Mouse (Mus musculus) yolk sac, embryonic 10.5 days (tissue): Measurements from ENCODE around the gene Lama2.

Experiments used
- DNase-seq: peaks from one replicate; pipeline ENCODE4 v3.0.0-alpha.2; 2017; ENCODE audit warnings: low spot score

The Lama2 gene

DNA sequence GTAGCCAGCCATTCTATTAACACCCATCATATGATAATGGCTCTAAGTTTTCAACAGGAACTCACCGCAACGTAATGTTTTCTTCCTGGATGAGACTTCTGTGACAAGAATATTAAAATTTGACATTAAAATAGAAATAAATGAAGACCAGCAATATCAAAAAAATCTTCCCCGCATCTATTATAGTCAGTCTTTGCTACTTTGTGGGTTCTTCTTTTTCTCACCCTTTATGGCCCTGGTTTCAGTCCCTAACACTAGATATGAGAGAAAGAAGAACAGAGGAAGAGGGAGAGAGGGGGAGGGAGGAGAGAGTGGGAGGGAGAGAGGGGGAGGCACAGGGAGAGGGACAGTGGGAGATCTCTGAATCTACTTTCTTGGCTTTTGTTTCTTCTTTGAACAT, at the start of gene Lama2:
Gene Lama2 (minus strand): TSS at position 101 of the 400 bp plus-strand sequence.
- DNase-seq: no peak

DNA sequence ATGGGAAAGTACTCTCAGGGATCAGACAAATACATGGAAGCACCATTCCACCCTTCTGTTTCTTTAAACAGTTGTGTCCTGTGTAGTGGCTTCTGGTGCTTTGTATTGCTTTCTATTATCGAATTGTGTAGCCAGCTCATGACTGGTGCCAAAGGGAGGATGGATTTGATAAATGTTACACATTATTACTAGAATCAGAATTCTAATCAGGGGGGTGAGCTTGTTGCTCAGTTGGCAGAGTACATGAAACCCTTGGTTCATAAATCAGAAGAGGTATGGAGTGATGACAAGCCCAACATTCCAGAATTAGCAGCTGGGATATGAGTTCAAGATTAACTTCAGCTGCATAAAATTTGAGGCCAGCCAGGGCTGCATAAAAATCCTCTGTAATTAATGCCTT, 44.8 kb upstream of the Lama2 start:
- DNase-seq: no peak

DNA sequence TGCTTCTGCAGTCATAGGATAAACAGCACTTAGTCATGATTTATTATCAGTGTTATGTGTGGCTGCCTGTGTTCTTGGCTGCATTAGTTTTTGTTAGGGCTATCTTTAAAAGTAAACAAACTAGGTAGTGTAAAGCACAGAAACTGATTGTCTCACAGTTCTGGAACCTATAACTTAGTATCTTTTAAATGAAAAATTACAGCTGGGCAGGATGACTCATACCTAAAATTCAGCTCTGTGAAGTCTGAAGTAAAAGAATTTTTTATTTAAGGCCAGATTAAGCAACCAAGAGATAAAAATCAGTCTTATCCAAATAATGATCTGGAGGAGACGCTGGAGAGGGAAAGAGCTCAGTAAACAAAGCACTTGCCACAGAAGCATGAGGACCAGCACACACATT, 43.8 kb upstream of the Lama2 start:
- DNase-seq: no peak

DNA sequence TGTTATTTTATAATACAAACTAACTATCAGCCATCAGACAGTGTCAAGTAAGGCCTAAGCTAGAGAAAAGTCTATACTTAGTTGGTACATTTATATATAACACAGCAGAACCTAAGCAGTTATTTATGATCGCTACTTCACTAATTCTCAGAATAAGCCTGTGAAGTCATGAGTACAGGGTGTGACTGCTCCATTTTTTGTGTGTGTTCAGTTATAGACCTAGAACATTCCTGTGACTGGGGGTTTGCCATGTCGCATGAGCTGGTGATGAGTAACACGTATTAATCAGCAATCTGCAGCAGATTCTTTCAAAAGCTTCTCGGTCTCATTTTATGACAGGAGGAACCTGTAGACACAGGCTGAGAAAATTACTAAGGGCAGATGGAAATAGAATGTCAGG, 34.6 kb upstream of the Lama2 start:
- no peak for DNase-seq

DNA sequence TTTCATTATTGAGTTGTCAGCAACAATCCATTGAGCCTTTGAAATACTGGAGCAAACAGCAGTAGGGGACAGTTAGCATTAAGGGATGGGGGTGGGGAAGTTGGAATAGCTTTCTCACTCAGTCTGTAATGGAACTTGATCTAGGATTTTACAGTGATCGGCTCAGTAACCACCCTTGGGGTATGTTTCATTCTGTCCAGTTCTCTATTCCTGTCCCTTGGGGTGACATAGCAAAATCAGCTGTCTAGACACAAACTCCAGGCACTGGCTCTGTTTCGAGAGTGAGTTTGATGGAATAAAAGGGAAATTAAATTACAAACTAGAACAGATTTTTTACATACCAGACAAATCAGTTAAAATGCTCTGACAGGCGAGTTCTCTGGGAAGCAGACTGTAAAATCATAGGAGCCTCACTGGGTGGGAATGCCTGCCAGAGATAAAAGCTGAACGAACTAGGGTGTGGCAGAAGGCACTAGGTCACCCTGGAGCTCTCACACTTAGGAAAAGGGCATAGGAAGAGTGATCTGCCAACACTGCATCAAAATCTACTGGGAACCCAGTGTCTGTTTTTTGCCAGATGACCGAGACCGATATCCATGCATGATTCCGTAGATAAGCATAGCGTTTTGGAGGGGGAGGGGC, 33.3 kb upstream of the Lama2 start:
- no peak for DNase-seq

DNA sequence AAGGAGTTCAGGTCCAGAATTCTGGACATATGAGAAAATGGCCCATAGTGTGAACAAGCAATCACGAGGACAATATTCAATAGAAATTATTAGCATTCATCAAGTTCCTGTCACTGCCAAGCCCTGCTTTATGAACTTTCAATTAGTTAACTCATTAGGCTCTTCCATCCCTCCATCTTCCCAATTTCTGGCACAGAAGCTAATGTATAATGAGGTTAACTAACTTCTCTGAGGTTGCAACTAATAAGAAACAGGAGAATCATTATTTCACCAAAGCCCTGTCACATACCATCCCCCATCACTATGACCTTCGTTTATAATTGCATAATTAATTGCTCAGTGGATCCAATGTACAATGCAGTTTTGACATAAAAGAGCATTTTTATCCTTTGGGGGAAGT, 16.2 kb upstream of the Lama2 start:
- no peak for DNase-seq

DNA sequence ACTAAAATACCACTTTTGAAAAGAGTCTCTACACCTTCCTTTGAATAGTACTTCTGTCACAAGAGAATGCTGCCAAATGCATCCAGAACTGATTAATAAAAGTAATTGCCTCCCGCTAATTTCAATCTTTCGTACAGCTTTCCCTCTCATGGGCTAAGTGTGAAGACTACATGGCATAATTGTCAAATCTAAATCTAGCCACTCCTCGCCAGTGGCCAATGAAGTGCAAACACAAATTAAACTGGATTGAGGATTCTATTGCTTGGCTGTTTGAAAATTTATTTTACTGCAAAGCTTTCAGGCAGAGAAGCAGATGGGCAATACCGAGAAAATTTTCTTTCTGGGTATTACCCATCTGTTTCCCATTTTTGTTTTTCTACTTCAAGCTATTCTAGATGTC, 11.4 kb upstream of the Lama2 start:
- no peak for DNase-seq

DNA sequence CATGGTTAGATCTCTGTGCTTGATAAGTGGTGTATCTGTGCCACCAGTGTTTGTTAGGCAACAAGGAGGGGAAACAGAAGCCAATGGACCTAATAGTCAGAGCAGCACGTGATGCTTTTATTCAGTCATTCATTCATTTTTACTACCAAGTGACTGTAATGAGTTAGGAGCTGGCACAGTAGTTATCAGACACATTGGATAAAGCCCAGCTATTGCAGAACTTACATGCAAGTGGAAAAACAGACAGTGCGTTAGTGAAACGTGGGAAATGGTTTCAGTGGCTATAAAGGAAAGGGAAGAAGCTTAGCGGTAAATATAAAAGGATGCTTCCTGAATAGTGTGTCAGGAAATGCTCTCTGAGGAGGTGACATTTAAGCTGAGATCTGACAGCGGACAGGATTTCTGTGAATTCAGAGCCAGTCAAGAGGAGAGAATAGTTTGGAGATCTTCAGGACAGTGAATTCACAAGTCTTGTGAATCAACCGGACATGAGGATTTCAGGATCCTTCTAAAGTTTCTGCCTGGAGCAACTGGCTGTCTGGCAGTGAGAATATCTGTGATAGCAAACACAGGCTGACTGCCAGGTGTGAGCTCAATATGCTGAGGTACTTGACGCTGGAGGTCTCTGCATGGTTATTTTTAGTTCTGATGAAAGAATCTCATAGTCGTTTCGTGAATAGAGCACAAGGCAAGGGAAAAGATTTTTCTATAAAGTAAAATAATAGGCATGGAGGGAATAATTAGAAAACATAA, 2.3 kb upstream of the Lama2 start:
- no peak for DNase-seq

DNA sequence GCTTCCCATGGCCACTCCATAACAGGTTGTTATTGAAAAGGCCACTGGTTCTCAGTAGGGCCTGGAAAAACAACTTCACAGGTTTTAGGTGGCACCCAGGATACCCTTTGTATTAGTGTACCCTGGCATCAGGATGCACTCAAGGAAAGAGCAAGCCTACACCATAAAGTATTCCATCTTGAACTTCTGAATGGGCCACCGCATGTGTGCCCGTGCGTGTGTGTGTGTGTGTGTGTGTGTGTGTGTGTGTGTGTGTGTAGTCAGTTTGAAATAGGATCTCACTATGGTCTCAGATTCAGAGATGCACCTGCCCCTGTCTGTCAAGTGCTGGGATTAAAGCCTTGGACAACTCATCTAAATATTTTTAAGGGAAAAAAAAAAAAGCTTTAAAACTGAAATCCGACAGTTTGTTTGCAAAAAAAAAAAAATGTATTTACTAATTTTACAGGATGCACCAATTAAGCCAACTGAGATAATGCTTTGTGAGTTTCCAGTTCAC, 2.0 kb downstream of the Lama2 start:
- no peak for DNase-seq

DNA sequence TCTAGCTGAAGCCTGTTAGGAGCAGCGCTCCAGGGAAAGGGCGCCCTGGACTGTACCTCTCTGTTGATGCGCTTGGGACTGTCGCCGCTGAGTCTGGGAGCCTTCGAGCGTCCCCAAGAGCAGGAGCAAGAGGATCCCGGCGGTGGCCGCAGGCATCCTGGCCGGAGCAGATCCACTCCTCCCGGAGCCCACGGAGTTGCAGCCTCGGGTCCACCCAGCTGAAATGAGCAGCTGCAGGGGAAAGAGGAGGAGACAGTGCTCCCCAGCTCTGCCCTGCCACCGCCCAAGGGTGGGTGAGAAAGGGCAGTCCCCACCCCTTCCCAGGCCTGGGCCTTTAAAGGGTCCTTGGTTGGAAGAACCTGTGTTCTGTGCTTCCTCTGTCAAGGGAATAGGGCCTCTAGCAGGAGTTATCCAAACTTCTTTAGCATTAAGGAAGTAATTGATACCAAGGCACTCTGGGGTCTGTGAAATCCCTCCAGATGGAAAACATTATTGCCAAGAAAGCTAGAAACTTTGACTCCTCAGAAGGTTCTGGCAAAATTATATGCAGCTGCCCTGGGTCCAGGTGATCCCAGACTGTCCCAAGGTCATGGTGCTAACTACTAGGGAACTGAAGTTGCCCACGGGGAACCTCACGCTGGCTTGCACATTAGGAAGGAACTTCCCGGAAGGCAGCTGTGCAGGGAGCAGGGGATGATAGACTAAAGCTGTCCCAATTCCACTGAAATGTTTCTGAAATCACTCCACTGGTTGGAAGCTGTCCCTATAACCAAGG, 2.7 kb downstream of the Lama2 start:
- peak; percentile 4 for DNase-seq

DNA sequence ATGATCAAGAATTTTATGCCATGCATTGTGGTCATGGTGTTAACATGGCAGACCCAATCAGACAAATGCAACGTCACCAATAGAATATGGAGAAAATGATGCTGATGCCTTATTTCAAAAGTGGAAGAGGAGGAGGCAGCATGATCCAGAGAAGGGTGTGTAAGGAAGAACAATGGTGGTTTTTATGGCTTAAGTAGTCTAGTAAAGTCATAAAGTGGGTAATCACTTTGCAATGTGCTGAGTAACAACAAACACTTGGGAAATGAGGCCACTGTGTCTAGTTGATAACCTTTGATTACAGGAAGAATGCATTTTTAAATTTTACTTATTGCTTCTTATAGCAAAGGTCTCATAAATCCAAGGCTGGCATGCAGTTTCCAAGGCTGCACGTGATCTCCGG, 23.9 kb downstream of the Lama2 start:
- DNase-seq: no peak

DNA sequence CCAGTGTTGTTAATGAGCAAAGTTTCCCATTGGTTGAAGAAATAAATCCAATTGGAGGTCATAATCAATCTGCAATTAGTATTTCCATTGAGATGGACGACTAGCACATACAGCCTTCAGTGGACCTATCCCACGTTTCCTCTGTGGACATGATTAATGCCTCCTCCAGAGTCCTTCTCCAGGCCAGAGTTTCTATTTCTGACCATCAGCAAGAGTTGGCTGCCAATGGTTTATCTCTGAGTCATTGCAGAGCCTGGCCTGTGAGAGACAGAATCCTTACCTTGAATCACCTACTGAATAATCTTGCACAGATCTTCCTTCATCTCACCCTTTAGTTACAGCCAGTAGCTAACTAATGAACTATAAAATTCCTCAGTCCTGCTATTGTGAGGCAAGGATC, 86.3 kb downstream of the Lama2 start:
- no peak for DNase-seq

DNA sequence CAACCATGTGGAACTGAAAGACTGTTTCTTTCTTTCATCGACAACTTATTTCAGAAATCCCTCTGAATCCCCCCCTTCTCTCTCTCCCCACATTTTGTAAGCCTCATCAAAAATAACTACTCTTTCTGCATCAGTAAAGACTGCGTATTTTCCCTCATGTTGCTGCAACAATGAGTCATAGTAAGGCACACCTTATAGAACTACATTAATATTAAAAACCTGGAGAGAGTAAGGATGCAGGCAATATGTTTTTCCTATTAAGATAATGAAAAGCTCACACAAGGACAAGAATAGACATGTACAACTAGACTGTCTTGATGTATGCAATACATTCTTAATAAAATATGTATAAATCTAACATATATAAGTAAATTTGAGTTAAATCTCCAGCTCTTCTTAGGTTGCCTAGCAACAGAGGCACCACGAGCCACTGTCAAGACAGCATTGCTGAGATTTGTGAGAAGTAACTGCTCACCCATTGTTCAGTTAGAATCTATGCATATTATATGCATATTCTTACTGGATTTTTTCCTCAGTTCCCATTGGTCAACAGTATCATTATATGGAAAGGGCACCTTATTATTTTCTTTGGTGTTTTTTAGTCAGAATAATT, 110.6 kb downstream of the Lama2 start:
- no peak for DNase-seq

DNA sequence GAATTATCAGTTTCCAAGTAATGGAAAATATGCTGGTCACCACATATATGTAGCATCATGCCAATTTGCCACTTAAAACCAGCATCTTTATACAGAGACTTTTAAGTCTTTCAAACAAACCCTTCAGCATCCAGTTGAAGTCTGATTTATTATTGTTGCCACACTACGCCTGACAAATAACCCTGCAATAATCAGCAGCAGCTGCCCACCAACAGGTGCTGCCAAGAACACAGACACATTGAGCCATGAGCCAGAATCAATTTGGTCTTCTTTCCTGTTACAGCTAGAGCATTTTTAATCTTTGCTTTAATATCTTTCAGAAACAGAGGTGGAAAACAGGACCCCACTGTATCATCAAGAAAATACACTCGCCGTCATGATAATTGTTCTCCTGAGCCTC, 118.7 kb downstream of the Lama2 start:
- DNase-seq: no peak

DNA sequence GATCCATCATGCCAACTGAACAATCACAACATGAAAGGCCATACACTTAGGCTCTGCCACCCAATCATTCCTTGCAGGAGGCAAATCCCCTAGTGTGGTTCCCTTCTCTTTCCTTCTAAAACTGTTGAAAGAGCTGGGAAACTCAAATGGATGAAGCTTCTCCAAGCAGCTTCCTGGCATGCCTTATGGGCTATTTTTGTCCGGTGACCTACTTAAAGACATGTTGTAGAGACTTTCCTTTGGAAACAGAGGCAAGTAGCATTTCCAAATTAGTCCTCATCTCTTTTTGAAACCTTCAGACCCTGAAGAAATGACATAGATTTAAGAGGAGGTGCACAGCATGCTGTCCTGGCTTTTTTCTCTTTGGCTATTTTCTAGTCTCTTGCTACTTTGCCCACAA, 131.1 kb downstream of the Lama2 start:
- no peak for DNase-seq

DNA sequence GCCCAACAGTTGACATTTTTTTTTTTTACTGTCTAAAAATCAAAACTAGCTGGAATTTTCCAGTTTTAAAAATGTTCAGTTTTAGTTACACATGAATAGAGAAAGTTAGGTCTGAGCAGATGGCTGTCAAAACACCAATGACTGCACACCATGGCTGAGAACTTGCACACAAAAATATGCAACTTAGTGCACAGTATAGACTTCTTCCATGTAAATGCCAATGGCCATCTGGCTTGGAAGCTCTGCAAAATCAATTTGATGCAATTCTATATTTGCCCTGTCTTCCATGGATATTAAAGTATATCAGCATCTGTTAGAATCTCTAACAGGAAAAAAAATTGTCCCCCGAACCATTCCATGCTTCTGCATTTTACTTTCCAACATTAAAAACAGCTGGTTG, 135.5 kb downstream of the Lama2 start:
- DNase-seq: no peak

DNA sequence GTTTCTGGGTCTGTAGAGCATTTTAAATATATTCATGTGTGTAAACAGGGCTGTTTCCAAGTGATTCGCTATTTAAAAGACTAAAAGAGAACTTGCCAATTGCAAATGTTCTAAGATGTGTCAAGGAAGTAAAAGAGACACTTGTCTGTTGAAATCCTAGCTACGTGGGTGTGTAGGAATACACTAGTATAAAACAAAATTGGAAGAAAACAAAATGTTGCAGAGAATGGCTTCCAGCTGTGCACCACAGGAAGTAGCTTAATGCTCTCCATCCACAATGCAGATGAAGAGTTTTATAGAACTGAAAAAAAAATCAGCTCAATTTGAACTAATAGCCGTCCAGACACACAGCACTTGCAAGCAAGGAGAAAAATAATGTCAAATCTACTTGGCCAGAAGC, 144.0 kb downstream of the Lama2 start:
- no peak for DNase-seq

DNA sequence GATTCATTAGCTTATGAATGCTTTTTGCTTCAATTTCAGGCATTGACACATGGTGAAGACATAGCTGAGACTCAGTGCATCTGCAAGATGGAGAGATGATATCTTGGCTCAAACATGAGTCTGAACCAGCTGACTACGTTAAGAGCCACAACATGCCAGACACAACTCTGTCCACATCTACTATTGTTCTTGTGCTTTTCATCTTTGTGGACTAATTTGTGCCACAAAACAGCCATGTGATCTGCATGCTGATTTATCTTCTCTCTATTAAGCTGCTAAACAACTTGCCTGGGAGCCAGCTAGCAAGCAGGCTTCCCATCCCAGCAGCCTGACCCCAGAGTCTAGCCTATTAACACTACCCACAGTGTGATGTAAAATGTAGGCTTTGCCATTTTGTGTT, 151.3 kb downstream of the Lama2 start:
- DNase-seq: no peak

DNA sequence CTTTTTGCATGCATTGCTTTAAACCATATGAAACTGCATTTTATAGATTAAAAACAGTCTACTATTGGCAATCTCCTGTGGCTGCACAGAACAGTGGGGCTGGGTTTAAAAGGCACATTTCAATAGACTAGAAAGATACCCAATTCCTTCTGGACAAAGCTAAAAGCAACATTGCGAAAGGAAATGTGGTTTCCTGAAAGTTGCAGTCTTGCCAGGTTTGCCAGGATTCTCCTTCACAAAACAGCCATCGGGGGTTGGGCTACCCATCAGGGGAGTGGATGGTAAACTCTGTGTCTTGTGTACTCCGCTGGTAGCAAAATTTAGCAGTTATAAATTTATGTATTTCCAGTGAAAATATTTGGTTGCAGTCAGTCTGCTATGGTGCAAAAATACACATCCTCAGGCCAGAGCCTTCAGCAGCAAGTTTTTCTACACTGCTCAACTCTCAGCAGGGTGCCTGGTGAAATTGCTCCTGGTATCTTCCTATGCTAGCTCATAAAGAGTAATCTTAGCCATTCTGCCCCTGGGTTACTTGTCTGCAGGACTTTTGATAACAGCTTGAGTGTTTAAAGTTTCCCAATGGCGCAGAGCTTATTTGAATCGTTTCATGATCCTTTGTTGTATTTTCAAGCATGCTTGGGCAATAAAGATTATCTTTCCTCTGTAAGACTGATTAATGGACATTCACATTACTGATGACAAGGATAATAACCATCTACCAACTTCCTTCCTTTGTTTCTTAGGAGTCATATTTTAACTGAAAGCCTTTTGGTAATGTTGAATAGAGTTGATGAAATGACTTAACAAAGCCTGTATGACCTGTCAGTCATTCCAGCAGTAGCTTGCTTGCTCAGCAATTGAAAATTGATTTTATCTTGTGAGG, 205.7 kb downstream of the Lama2 start:
- DNase-seq: no peak

DNA sequence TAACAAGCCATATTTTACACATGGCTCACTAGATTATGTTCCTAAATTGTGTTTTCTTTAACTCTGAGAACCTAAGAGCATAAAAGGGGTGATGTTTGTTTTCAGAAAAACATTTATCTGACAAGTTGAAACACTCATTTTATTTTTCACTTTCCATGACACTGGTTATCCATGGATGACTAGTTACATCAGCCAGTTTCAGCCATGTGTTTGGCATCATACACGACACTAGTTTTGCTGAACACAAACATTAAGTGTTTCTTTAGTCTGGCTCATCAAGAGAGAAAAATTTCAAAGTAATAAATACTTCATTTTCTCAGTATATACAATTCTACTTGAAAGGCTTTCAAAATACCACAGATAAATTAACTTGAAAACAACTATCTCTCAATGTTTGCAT, 228.8 kb downstream of the Lama2 start:
- no peak for DNase-seq

DNA sequence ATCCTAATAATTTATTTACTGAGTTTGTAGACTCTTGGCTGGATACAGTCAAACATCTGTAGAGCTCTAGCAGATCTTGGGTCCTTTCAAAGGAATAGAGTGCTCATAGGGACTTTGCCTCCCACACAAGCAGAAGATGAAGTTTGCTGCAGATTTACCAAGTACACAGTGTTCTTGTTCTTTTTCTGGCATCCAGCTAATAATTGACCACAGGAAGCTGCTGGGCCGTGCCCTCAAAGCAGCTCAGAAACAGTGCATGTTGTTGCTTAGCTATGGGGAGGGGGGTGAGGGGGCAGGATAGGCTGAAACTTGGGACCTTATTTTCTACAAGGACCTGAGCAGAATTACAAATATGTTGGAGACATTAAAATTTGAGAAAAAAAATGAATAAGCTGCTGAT, 232.0 kb downstream of the Lama2 start:
- DNase-seq: no peak

DNA sequence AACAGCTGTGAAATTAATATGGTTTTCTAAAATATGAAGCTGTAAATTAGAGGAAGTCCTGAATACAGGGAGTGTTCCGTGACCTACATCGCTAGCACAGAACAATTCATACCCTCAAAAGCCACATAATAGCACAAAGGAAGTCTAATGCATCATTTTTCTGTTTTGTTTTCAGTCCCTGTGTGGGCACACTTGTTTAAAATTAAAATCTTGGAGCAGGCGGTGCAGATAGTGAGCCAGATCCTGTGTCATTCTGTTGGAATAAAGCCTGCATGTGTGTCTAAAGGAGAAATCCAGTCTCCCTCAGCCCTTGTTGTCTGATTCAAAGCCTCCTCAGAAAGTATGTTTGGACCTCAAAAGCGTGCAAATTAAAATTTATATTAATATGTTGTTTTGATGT, 234.9 kb downstream of the Lama2 start:
- no peak for DNase-seq
